Mouse (Mus musculus) heart, postnatal 0 days (tissue): ENCODE data around the gene Crtap.

Experiments used
- CTCF ChIP-seq: IDR thresholded peaks from 2 replicates; pipeline ENCODE4 v1.5.1; 2016; ENCODE audit warnings: antibody characterized with exemption, control low read depth, low read depth
- EP300 ChIP-seq: IDR thresholded peaks from 2 replicates; pipeline ENCODE4 v1.6.1; 2016; ENCODE audit warnings: antibody characterized with exemption, low read depth

- TF ChIP-seq CTCF (no peak), EP300 (no peak)
Measured at GRCm38 (mm10) chr9:114413866-114414265, 23.4 kb upstream of the Crtap start.
